Mouse (Mus musculus) MEL-GATA-1-ER (cell line): ENCODE data around the gene Cyp3a57.
"Not testable (repeated sequence)": the region's sequence is repeated elsewhere in the genome, so short reads cannot be mapped to it uniquely, and the experiment has no call there.

ENCODE experiments used
- DNase-seq: peaks from one replicate; pipeline ENCODE4 v3.0.0-alpha.2; 2012; ENCODE audit warnings: low read depth; ENCODE audit errors: extremely low read depth

Gene Cyp3a57

GRCm38 (mm10) chr5:145344941-145345340 is at the start of gene Cyp3a57:
TSS of gene Cyp3a57 (plus strand) at chr5:145345279.
- no peak for DNase-seq

- DNase-seq, result no peak
Observed at GRCm38 (mm10) chr5:145300469-145300868, 44.6 kb upstream of the Cyp3a57 start.

GRCm38 (mm10) chr5:145301796-145302195 is 43.3 kb upstream of the Cyp3a57 start:
- not testable (repeated sequence) for DNase-seq

GRCm38 (mm10) chr5:145302424-145302823 is 42.7 kb upstream of the Cyp3a57 start:
- no peak for DNase-seq

- DNase-seq, result peak; percentile 12
Observed at GRCm38 (mm10) chr5:145306953-145307352, 38.1 kb upstream of the Cyp3a57 start.

DNA sequence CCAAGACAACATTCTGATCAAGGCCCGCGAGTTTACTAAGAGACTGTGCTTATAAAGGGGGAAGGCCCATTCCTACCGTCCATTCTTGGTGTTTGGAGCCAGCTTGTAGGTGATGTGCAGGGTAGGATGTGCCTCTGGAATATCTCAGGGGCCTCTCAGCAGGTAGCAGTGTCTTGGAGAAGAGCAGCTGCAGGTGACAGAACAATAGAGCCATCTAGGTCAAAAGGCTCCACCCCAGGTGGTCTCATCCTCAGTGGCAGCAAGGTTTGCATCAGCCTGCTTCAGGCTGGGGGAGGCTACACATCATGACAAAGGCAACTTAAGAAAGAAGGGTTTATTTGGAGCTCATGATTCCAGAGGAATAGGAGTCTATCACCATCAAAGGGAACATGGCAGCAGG is 37.3 kb upstream of the Cyp3a57 start:
- DNase-seq, result not testable (repeated sequence)

GRCm38 (mm10) chr5:145313845-145314244 is 31.2 kb upstream of the Cyp3a57 start:
- DNase-seq, result no peak

DNA sequence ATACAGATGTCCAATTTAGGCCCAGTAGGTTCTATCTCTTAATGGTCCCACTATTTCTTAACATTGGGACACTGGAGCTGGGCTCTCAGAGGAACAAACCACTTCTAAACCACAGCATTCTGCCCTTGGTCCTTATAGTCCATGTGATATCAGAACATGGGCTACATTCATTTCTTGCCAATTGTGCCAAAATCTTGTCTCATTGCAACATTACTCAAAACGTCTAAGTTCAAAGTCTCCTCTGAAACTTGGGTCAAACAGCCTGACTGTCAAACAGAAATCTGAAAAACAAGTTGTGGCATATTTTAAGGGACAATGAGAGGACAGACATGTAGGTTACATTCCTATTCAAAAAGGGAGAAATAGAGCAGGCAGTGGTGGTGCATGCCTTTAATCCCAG is 27.9 kb upstream of the Cyp3a57 start:
- DNase-seq, result no peak

GRCm38 (mm10) chr5:145338756-145339155 is 6.3 kb upstream of the Cyp3a57 start:
- not testable (repeated sequence) for DNase-seq

DNA sequence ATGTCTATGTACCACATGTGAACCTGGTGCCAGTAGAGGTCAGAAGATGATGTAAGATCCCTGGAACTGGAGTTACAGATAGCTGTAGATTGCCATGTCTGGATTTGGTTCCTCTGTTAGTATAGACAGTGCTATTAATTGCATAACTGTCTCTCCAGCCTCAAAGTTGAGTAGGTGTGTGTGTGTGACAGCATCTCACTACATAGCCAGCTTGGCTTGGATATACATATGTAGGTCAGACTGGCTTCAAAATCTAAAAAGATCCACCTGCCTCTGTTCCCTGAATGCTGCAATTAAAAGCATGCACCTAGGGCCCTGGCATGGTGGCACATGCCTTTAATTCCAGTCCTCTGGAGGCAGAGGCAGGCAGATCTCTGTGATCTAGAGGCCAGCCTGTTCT is 4.6 kb downstream of the Cyp3a57 start:
- no peak for DNase-seq

DNA sequence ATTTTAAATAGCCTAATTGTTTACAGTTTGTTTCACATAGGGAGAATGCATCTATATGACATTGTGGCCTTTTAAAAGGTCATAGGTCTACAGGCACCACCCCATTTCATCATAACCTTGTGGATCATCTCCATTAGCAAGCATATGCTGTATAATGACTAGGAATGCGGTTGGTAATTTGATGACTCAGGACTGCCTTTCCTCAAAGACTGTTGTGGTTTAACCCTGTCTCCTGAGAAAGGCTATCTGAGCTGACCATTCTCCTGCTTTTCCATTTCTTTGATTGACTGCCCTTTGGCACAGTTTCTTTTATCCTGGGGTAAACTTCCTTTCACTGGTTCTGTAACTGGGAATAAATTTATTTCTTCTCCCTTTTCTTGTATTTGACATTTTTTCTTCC is 8.0 kb downstream of the Cyp3a57 start:
- no peak for DNase-seq

DNA sequence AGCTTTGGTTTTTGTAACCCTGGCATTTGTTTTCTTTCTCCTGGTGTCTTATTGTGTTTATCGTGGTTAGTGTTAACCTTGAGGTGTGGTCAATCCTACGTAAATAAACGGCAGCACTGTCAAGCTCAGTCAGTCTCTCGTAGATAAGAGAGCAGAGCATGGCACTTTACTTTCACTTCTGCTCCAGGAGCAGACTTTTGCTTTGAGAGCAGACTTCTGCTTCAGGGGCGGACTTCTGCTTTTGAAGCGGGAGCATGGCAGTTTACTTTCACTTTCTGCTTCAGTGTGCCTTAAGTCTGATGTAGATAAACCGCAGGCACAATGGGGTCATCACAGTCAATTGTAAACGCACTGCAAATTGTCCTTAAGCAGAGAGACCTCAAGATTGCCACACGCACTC is 70.3 kb downstream of the Cyp3a57 start:
- DNase-seq, result peak; percentile 72

DNA sequence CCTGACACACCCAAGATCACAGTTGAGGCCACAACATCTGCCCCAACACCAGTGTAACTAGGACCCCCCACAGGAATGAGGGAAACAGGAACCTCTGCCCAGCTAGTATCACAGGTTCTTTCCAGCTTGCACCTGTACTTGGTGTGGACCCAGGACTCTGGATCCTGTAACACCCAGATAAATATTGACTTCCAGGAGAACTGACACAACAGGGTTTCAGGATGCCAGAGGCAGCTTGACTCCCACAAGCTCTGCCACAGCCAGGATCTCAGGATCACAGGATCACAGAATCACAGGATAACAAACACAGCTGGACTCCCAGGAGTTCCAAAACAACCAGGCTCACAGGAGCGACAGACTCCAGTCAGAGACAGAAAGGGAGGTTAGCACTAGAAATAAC is 77.2 kb downstream of the Cyp3a57 start:
- no peak for DNase-seq

DNA sequence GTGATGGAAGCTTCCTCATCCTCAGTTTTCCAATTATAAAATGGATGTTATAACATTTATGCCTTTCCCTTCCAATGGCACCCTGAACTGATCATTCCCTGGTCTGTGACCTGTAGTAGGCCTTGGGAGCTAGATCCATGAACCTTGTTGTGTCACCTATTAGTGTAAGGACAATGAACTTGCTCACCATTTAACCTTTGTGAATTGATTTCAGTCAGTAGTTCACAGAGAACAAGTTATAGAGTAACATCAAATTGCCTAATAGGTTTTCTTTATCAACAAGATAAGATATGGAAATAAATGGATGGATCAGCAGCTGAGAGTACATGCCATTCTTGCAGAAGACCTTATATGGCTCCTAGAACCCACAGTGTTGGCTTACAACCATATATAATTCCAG is 85.9 kb downstream of the Cyp3a57 start:
- DNase-seq, result no peak

- DNase-seq, result no peak
Observed at GRCm38 (mm10) chr5:145433688-145434087, 88.6 kb downstream of the Cyp3a57 start.
